Comparison of ENCODE assay signal across 9 mouse cellular contexts in the genomic region with DNA sequence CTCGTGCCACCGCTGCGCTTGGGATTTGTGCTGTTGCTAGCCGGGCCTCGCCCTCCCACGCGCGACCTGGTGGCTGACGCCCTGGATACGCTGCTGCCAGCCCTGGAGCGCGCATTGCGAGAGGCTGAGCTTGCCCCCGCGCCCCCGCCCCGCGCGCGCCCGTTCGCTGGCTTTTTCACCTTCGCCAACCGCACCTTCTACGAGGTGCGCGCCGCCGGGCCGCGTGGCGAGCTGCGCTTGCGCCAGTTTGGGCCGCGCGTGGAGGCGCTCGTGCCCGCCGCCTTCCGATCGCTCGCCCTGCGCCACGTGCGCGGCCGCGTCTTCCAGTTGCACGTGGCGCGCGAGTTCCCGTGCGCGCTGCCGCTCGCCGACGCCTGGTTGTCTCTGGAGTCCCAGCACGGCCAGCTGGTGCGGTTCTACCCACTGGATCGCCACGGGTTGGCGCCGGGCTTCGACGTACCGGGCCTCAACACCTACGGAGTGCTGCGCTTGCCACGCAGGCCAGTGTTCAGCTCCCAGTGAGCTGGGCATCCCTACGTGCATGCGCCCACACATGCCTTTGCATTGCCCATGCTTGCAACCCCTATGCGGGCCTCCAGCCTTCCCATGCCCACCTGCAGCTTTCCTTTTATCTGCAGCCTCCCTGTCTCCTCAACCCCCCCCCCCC. TPM values are rescaled to one million over a fixed set of nuclear protein-coding genes. Genes with fewer than 3 reads are reported as not detected.
DNase-seq lines count a peak whose midpoint lies in the region; ATAC-seq and TF ChIP-seq lines count a peak whose summit lies in the region.
"Had no signal": no experiment of that assay in that cellular context is flagged by ENCODE, and none has a peak within 500 bp of the region (broad histone marks: within the 10 kb centered on the region; RNA-seq: fewer than 3 reads in every experiment).

No protein-coding gene starts in this region.

- ATAC-seq in forebrain, embryonic 12.5 days (ENCODE audit: low FRiP score), result peak; percentile 55
- no peak for ATAC-seq in liver, embryonic 13.5 days (ENCODE audit: low read depth)

- H3K36me3 ChIP-seq in kidney, adult 2 months (ENCODE audit: control insufficient read depth, insufficient read depth, low read length), result no peaks in the 10 kb centered on the region
- H3K36me3 ChIP-seq in forebrain, embryonic 12.5 days (replicated peaks), result no peaks in the 10 kb centered on the region
- no peaks in the 10 kb centered on the region for H3K36me3 ChIP-seq in liver, embryonic 13.5 days

- WGBS in kidney, adult 2 months, result 3% methylated on average over 75 of the region's 76 CpGs
- WGBS in forebrain, embryonic 12.5 days, result 2% methylated on average over 72 of the region's 76 CpGs
- WGBS in liver, embryonic 13.5 days (ENCODE audit: insufficient replicate concordance), result 4% methylated on average over 68 of the region's 76 CpGs

- 0 out of 2 replicates have a peak overlapping the region, but pooled peaks have one; percentile 6 for H3K4me3 ChIP-seq in kidney, adult 2 months (ENCODE audit: insufficient read depth, low read depth, low read length)
- H3K4me3 ChIP-seq in forebrain, embryonic 12.5 days (replicated peaks), result peak overlapping the region; percentile 52
- peak overlapping the region; percentile 47 for H3K4me3 ChIP-seq in liver, embryonic 13.5 days (replicated peaks)

- TF ChIP-seq CTCF in kidney, adult 2 months (conservative IDR thresholded peaks at IDR 0.05; ENCODE audit: insufficient read depth, insufficient read length, low read depth, low read length), result no peak

- peak overlapping the region; percentile 78 for H3K4me2 ChIP-seq in forebrain, embryonic 12.5 days
- H3K4me2 ChIP-seq in liver, embryonic 13.5 days, result peak overlapping the region; percentile 65

- H3K4me1 ChIP-seq in kidney, adult 2 months (ENCODE audit: control insufficient read depth, insufficient read depth, low read length), result no peaks in the 10 kb centered on the region
- H3K4me1 ChIP-seq in forebrain, embryonic 12.5 days, result peaks cover 26% of the 10 kb centered on the region
- peaks cover 9% of the 10 kb centered on the region for H3K4me1 ChIP-seq in liver, embryonic 13.5 days (replicated peaks)

- no peak for TF ChIP-seq POLR2A in kidney, adult 2 months (IDR thresholded peaks at IDR 0.05; ENCODE audit: low read depth, low read length)

- H3K9ac ChIP-seq in forebrain, embryonic 12.5 days, result peak overlapping the region; percentile 47
- H3K9ac ChIP-seq in liver, embryonic 13.5 days, result no peak overlapping the region

- H3K27me3 ChIP-seq in kidney, adult 2 months (replicated peaks; ENCODE audit: control insufficient read depth, insufficient read depth, low read length), result no peaks in the 10 kb centered on the region
- H3K27me3 ChIP-seq in forebrain, embryonic 12.5 days, result peaks cover 38% of the 10 kb centered on the region
- peaks cover 33% of the 10 kb centered on the region for H3K27me3 ChIP-seq in liver, embryonic 13.5 days

- DNase-seq in kidney, adult 2 months, result no peak
- no peak for DNase-seq in kidney, adult 18-20 months
- peak; percentile 90 for DNase-seq in brain, adult 2 months (ENCODE audit: low read depth, low spot score)
- DNase-seq in kidney, postnatal 10 days, result peak; percentile 54
- no peak for DNase-seq in liver, embryonic 13.5 days
- peak; percentile 84 for DNase-seq in right cerebral cortex, postnatal 25 days
- DNase-seq in yolk sac, embryonic 10.5 days (ENCODE audit: low spot score), result no peak

- no peak overlapping the region for H3K27ac ChIP-seq in kidney, adult 2 months (ENCODE audit: insufficient read depth, low read depth, low read length)
- H3K27ac ChIP-seq in forebrain, embryonic 12.5 days, result 0 out of 2 replicates have a peak overlapping the region, but pooled peaks have one; percentile 5
- no peak overlapping the region for H3K27ac ChIP-seq in liver, embryonic 13.5 days

- H3K9me3 ChIP-seq in forebrain, embryonic 12.5 days, result 0 out of 2 replicates have a peak, but pooled peaks cover 3% of the 10 kb centered on the region
- no peaks in the 10 kb centered on the region for H3K9me3 ChIP-seq in liver, embryonic 13.5 days (replicated peaks)

RNA-seq across cellular contexts. Expression of a gene that starts 15.3 kb away (rescaled TPM):
- polyA plus RNA-seq in kidney, adult 2 months (2012; rRNA removed), result not detected in 2 replicates
- polyA plus RNA-seq in forebrain, embryonic 12.5 days (2016; fragmentation: Nextera tagmentation; extraction: Ambion mirVana), result 0.08 TPM in 1 of 2 replicates, not detected in the other
- polyA plus RNA-seq in liver, embryonic 13.5 days (2015; fragmentation: Nextera tagmentation; extraction: Ambion mirVana), result not detected in 2 replicates

RNA-seq across cellular contexts. Expression of a gene that starts 27.5 kb away (rescaled TPM):
- not detected in 2 replicates for polyA plus RNA-seq in kidney, adult 2 months (2012; rRNA removed)
- polyA plus RNA-seq in forebrain, embryonic 12.5 days (2016; fragmentation: Nextera tagmentation; extraction: Ambion mirVana), result not detected in 2 replicates
- not detected in 2 replicates for polyA plus RNA-seq in liver, embryonic 13.5 days (2015; fragmentation: Nextera tagmentation; extraction: Ambion mirVana)
- polyA plus RNA-seq: spleen, adult 2 months had no signal

RNA-seq across cellular contexts. Expression of a gene that starts 35.2 kb away (rescaled TPM):
- 21.0 and 21.1 TPM in 2 replicates for polyA plus RNA-seq in kidney, adult 2 months (2012; rRNA removed)
- 105 and 111 TPM in 2 replicates for polyA plus RNA-seq in forebrain, embryonic 12.5 days (2016; fragmentation: Nextera tagmentation; extraction: Ambion mirVana)
- 11.8 and 12.4 TPM in 2 replicates for polyA plus RNA-seq in liver, embryonic 13.5 days (2015; fragmentation: Nextera tagmentation; extraction: Ambion mirVana)

Comparison
In these comparisons a context has a peak if more than half of its experiments do, and no peak if none do; other contexts are left out.
1. DNase-seq: peak in brain, adult 2 months (single experiment), kidney, postnatal 10 days (single experiment) and right cerebral cortex, postnatal 25 days (single experiment); none in kidney, adult 2 months (single experiment), kidney, adult 18-20 months (single experiment), liver, embryonic 13.5 days (single experiment) and yolk sac, embryonic 10.5 days (single experiment).
2. Peak in every context shown above with its lines, with median percentiles within 50 percentile points of each other: H3K4me3 ChIP-seq.